Mouse (Mus musculus) spleen, adult 2 months (tissue): ENCODE data around the gene Nxn. TPM values are rescaled to one million over a fixed set of nuclear protein-coding genes. Genes with fewer than 3 reads are reported as not detected.

ENCODE experiments used
- DNase-seq, 2 experiments: peaks; one replicate each; pipeline versions ENCODE4 v3.0.0 to v3.0.0-alpha.2; 2012 to 2021; ENCODE audit warnings: low spot score in 2 of 2, low read depth in 1 of 2
- H3K27ac ChIP-seq: fragments of 200-500 bp; 2 replicates; pipeline ENCODE4 v1.5.1; 2012; ENCODE audit warnings: low read length, inconsistent platforms; ENCODE audit not compliant: insufficient read depth
- H3K27me3 ChIP-seq: fragments of 200-500 bp; 2 replicates; pipeline ENCODE4 v1.6.1; 2012; ENCODE audit warnings: mild to moderate bottlenecking, moderate library complexity, low read length, inconsistent platforms; ENCODE audit not compliant: control insufficient read depth, insufficient read depth
- H3K36me3 ChIP-seq: fragments of 200-500 bp; 2 replicates; pipeline ENCODE4 v1.6.1; 2012; ENCODE audit warnings: mild to moderate bottlenecking, low read length, inconsistent platforms; ENCODE audit not compliant: control insufficient read depth, insufficient read depth
- H3K4me1 ChIP-seq: fragments of 200-500 bp; 2 replicates; pipeline ENCODE4 v1.6.1; 2011; ENCODE audit warnings: inconsistent platforms; ENCODE audit not compliant: control insufficient read depth, insufficient read depth, insufficient read length
- H3K4me3 ChIP-seq: fragments of 200-500 bp; 2 replicates; pipeline ENCODE4 v1.5.1; 2011; ENCODE audit warnings: mild to moderate bottlenecking, inconsistent platforms; ENCODE audit not compliant: insufficient read depth, insufficient read length; ENCODE audit errors: extremely low read depth
- CTCF ChIP-seq: fragments of 200-500 bp; IDR thresholded peaks from 2 replicates; pipeline ENCODE4 v1.5.1; 2011; ENCODE audit warnings: mild to moderate bottlenecking, inconsistent platforms; ENCODE audit not compliant: insufficient read depth, insufficient read length, insufficient replicate concordance; ENCODE audit errors: extremely low read depth
- POLR2A ChIP-seq: fragments of 200-500 bp; IDR thresholded peaks from 2 replicates; pipeline ENCODE4 v1.6.1; 2011; ENCODE audit warnings: low read depth, low read length, inconsistent platforms
- WGBS: fragments of 180-500 bp; shearing (Covaris S2); methylation state at CpG from one replicate; pipeline ENCODE4 v1.1.7; 2018; 5-methylcytosine and 5-hydroxymethylcytosine counted together
- polyA plus RNA-seq: library from polyadenylated mRNA; depleted of rRNA; stranded (reverse); fragments of >200 nt; gene quantifications from 2 replicates; pipeline ENCODE4 v1.2.3, GENCODE M21; 2012

Nxn gene
- polyA plus RNA-seq, 1 experiment = 6.9 TPM

DNA sequence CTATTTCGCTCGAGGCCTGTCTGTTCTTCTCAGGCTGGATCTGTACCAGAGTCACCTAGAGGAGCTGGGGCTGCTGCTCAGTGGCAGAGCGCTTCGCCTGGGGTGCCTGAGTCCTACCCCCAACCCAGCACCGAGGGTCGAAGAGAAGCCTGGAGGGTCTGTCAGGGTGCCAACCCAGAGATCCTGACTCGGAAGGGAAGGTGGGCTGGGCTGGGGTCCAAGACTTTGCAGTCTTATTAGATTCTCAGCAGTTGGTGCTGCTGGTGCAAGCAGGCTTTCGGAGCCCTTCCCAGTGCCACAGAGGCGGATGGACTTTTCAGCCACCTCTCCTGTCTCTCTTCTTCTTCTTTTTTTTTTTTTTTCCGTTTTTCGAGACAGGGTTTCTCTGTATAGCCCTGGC, 42.8 kb downstream of the Nxn start:
- Histone ChIP-seq H3K27ac (no peak overlapping the region), H3K36me3 (no peaks in the 10 kb centered on the region), H3K4me3 (no peak overlapping the region), H3K27me3 (no peaks in the 10 kb centered on the region), H3K4me1 (no peaks in the 10 kb centered on the region)
- 90% methylated on average over 11 of the region's 11 CpGs for WGBS
- DNase-seq = no peak
- TF ChIP-seq CTCF (no peak), POLR2A (no peak)

DNA sequence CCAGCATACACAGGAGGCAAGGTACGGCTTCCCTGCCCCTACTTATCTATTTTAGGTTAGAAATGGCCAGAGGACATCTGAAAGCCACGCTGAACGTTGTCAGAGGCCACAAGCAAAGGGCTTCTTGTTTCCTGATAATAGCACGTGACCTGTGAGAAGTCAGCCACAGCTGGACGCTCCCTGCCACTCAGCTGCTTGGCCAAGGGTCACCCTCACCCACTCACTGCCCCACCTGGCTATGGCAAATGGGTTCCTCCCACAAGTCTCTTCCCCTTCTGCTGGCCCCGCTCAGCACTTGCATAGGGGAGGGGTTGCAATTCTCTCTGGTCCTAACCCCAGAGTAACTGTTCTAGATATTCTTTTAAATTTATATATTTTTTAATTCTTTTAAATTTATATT, 43.5 kb downstream of the Nxn start:
- DNase-seq = no peak
- TF ChIP-seq CTCF (no peak), POLR2A (no peak)
- Histone ChIP-seq H3K4me3 (no peak overlapping the region), H3K27me3 (no peaks in the 10 kb centered on the region), H3K27ac (no peak overlapping the region), H3K36me3 (no peaks in the 10 kb centered on the region), H3K4me1 (no peaks in the 10 kb centered on the region)
- WGBS = 54% methylated on average over 6 of the region's 6 CpGs

DNA sequence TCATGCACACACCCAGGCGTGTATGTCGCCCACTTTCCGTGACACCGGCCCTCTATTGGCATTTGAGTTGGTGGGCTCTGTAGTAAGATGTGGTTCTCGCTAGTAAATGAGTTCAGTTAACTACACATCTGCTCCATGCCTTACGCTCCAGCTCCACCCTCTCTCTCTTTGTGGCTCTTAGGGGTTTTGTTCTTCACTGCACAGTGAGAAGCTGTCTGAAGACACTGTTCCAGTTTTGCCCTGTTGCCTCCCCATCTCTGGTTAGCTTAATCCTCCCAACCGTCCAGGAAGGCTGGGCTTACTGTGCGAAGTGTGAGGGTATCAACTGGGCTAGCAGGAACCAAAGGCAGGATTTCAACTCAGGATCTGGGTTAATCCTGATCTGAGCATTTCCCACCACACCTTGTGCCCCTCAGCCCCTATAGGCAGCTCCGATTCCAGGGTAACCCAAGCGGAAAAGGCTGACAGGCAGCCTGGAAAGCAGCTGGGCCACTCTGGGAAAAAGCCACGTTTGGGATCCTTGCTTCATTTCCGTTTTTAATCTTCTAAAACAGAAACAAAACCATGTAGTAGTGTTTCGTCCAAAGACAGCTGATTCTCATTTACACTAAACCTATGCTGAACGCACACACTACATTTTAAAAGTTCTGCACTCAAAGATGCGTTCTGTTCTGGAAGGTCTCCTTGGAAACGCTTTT, 45.9 kb downstream of the Nxn start:
- TF ChIP-seq POLR2A (no peak), CTCF (no peak)
- H3K36me3 ChIP-seq = no peaks in the 10 kb centered on the region
- 90% methylated on average over 16 of the region's 16 CpGs for WGBS
- H3K4me3 ChIP-seq = no peak overlapping the region
- no peaks in the 10 kb centered on the region for H3K27me3 ChIP-seq
- H3K27ac ChIP-seq = no peak overlapping the region
- DNase-seq = no peak
- no peaks in the 10 kb centered on the region for H3K4me1 ChIP-seq

DNA sequence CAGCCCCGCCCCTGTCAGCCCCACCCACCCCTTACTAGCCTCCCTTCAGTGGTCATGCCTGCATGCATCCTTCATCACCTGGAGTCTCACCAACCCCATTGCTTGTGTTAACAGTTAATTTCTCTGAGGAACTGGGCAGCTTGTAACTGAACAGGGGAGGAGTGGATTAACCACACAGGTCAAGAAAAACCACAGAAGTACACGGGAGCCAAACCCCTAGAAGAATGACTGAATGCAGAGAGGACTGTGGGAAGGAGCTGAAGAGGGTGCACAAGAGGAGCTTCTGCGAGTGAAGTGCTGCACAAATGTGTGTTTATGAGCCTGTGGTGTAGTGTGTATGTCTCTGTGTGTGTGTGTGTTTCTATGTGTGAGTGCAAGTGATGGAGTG, 47.3 kb downstream of the Nxn start:
- no peaks in the 10 kb centered on the region for H3K36me3 ChIP-seq
- TF ChIP-seq CTCF = no peak
- TF ChIP-seq POLR2A = no peak
- H3K27me3 ChIP-seq = no peaks in the 10 kb centered on the region
- DNase-seq = no peak
- no peaks in the 10 kb centered on the region for H3K4me1 ChIP-seq
- 25% methylated on average over 3 of the region's 3 CpGs for WGBS
- no peak overlapping the region for H3K4me3 ChIP-seq
- no peak overlapping the region for H3K27ac ChIP-seq

DNA sequence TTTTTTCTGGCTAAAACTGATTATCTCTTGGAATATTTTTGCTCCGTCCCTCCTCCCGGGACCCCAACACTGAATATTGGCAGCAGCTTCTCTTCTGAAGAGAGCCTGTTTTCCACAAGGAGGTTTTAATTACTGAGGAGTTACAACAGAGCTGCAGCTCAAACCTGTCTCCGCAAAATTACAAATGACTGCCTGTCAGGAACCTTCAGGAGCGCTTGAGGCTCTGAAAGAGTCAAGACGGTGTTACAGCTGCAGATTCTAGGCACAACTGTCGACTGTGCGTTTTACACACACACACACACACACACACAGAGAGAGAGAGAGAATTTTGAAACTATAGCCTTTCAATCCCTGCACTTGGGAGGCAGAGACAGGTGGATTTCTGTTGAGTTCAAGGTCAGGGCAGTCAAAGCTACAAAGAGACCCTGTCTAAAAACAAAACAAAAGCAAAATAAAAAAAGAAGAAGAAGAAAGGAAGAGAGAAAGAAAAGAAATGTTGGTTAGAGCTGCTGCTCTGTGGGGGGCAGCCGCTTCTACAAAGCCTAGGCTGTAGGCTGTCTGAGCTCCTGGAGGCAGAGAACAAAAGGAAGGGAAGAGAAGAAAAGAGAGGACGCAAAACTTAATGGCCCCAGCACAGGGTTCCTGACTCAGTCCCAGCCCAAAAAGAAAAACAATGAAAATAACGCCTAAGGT, 47.9 kb downstream of the Nxn start:
- Histone ChIP-seq H3K4me1 (no peaks in the 10 kb centered on the region), H3K27me3 (no peaks in the 10 kb centered on the region), H3K27ac (no peak overlapping the region), H3K4me3 (no peak overlapping the region), H3K36me3 (no peaks in the 10 kb centered on the region)
- no peak for DNase-seq
- 77% methylated on average over 10 of the region's 10 CpGs for WGBS
- TF ChIP-seq POLR2A (no peak), CTCF (no peak)

DNA sequence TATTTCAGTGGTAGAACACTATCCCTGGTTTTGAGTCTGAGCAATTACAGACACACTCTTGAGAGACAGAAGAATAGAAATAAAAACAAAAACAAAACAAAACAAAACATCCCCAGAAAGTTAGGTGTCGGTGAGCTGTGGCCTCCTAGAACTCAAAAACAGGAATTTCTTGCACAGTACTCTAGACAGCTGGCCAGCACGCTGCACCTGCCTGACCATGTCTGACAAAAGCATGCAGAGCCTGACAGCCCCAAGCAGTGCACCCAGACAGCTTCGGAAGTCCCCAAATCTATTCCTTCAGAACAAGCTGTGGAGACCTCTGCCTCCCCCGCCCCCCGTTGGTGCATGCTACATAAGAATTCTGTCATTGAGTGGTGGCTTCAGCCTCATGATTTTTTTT, 49.1 kb downstream of the Nxn start:
- H3K36me3 ChIP-seq = no peaks in the 10 kb centered on the region
- H3K27me3 ChIP-seq = no peaks in the 10 kb centered on the region
- H3K4me1 ChIP-seq = no peaks in the 10 kb centered on the region
- TF ChIP-seq POLR2A (no peak), CTCF (no peak)
- no peak overlapping the region for H3K27ac ChIP-seq
- 91% methylated on average over 5 of the region's 5 CpGs for WGBS
- no peak overlapping the region for H3K4me3 ChIP-seq
- DNase-seq = no peak

DNA sequence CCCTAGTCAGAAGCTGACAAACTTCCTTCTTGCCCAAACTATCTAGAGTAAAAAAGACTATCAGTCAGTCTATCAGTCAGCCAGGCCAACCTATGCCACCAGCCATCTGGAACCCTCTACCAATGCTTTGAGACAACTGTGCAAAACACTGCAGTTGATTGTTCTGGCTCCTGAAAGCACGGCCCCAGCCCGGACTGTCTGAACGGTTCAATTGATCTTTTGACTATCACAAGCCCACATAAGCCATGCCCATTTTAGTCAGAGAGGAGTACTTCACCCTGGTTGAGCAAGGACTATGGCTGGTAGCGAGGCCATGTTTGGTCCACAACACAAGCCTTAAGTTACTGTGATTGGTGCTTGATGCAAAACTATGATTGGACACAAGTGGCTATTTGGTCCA, 51.4 kb downstream of the Nxn start:
- Histone ChIP-seq H3K27ac (no peak overlapping the region), H3K4me1 (no peaks in the 10 kb centered on the region), H3K27me3 (no peaks in the 10 kb centered on the region), H3K36me3 (no peaks in the 10 kb centered on the region), H3K4me3 (no peak overlapping the region)
- DNase-seq = no peak
- 91% methylated on average over 4 of the region's 4 CpGs for WGBS
- no peak for TF ChIP-seq POLR2A
- no peak for TF ChIP-seq CTCF
